Mouse (Mus musculus) limb, embryonic 11.5 days (tissue): ENCODE results near the gene Brd2. TPM values are rescaled to one million over a fixed set of nuclear protein-coding genes. Genes with fewer than 3 reads are reported as not detected.
A peak's percentile ranks its signal among the peaks of the same experiment; 100 is the strongest.

Source experiments
- ATAC-seq: fragments of 200-750 bp; cut with Nextera tagmentation; 2 replicates; pipeline ENCODE4 v1.8.0; 2017; ENCODE audit warnings: low read depth; ENCODE audit not compliant: insufficient number of reproducible peaks, low FRiP score, low TSS enrichment
- DNase-seq: peaks from one replicate; pipeline ENCODE4 v3.0.0-alpha.2; 2015; ENCODE audit warnings: low spot score
- H3K27ac ChIP-seq: fragments of 300-500 bp; sonication (generic); replicated peaks from 2 replicates; pipeline ENCODE4 v1.5.1; 2014; ENCODE audit warnings: low read depth, mild to moderate bottlenecking, low read length
- H3K27me3 ChIP-seq: fragments of 300-500 bp; sonication (generic); 2 replicates; pipeline ENCODE4 v1.6.1; 2014; ENCODE audit warnings: mild to moderate bottlenecking, low read length, mixed read lengths; ENCODE audit not compliant: control insufficient read depth, insufficient read depth
- H3K36me3 ChIP-seq: fragments of 300-500 bp; sonication (generic); 2 replicates; pipeline ENCODE4 v1.6.1; 2014; ENCODE audit warnings: mild to moderate bottlenecking, low read length, moderate library complexity, mixed read lengths; ENCODE audit not compliant: control insufficient read depth, insufficient read depth
- H3K4me1 ChIP-seq: fragments of 300-500 bp; sonication (generic); 2 replicates; pipeline ENCODE4 v1.6.1; 2014; ENCODE audit warnings: low read length, mixed read lengths; ENCODE audit not compliant: control insufficient read depth, insufficient read depth
- H3K4me2 ChIP-seq: fragments of 300-500 bp; sonication (generic); 2 replicates; pipeline ENCODE4 v1.6.1; 2014; ENCODE audit warnings: low read depth, mild to moderate bottlenecking, moderate library complexity; ENCODE audit not compliant: severe bottlenecking
- H3K4me3 ChIP-seq: fragments of 300-500 bp; sonication (generic); 2 replicates; pipeline ENCODE4 v1.5.1; 2014; ENCODE audit warnings: low read depth, low read length
- H3K9ac ChIP-seq: fragments of 300-500 bp; sonication (generic); 2 replicates; pipeline ENCODE4 v1.6.1; 2014; ENCODE audit warnings: mild to moderate bottlenecking, low read length
- H3K9me3 ChIP-seq: fragments of 300-500 bp; sonication (generic); 2 replicates; pipeline ENCODE4 v1.6.1; 2016; ENCODE audit warnings: low read length; ENCODE audit not compliant: control insufficient read depth
- WGBS: fragments of 180-500 bp; shearing (Covaris S2); extraction: QIAGEN DNeasy Blood & Tissue Kit; methylation state at CpG from one replicate; pipeline ENCODE4 v1.1.7; 2014; 5-methylcytosine and 5-hydroxymethylcytosine counted together
- polyA plus RNA-seq: library from polyadenylated mRNA; unstranded; fragments of >200 nt; fragmentation: Nextera tagmentation; extraction: Ambion mirVana; gene quantifications from 2 replicates; pipeline ENCODE4 v1.2.1, GENCODE M21; 2014

The Brd2 gene
- polyA plus RNA-seq, 1 experiment from 2014 or later, result 152 TPM

GRCm38 (mm10) chr17:34102831-34103230 lies 19.6 kb downstream of the Brd2 start:
- peaks cover 3% of the 10 kb centered on the region; the same call in 1 of the 2 replicates for H3K4me1 ChIP-seq
- no peaks in the 10 kb centered on the region for H3K27me3 ChIP-seq
- DNase-seq, result no peak
- no peak for ATAC-seq
- H3K4me3 ChIP-seq, result no peak overlapping the region
- no peak overlapping the region for H3K27ac ChIP-seq
- H3K36me3 ChIP-seq, result no peaks in the 10 kb centered on the region
- no peak overlapping the region for H3K4me2 ChIP-seq
- H3K9me3 ChIP-seq, result no peaks in the 10 kb centered on the region
- no peak overlapping the region for H3K9ac ChIP-seq
- 79% methylated on average over 6 of the region's 6 CpGs for WGBS

DNA sequence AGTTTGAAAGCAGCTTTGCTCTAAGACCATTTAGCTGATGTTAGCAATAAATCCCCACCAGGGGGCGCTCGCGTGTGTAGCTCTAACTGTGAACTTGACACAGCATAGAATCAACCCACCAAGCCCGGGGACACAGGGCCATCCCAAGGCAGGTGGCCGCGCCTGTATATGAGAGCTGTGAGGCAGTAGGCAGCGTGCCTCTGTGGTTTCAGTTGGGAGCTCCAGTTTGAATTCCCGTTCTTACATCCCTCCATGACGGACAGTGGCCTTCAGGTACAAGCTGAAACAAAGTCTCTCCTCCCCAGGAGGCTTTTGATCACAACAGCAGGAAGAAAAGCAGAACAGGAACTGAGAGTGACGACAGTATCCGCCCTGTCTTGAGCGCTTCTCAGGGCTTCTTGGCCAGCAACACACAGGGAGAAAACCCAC lies 20.8 kb downstream of the Brd2 start:
- H3K4me3 ChIP-seq, result no peak overlapping the region
- H3K4me1 ChIP-seq, result peaks cover 3% of the 10 kb centered on the region; the same call in 1 of the 2 replicates
- H3K27me3 ChIP-seq, result no peaks in the 10 kb centered on the region
- 11% methylated on average over 12 of the region's 12 CpGs for WGBS
- H3K4me2 ChIP-seq, result no peak overlapping the region
- DNase-seq, result peak; percentile 98
- no peak overlapping the region for H3K9ac ChIP-seq
- no peaks in the 10 kb centered on the region for H3K9me3 ChIP-seq
- no peak for ATAC-seq
- no peaks in the 10 kb centered on the region for H3K36me3 ChIP-seq
- H3K27ac ChIP-seq, result no peak overlapping the region

GRCm38 (mm10) chr17:34101185-34101584 lies 21.2 kb downstream of the Brd2 start:
- Histone ChIP-seq H3K27me3 (no peaks in the 10 kb centered on the region), H3K4me3 (no peak overlapping the region), H3K27ac (no peak overlapping the region), H3K9ac (no peak overlapping the region), H3K9me3 (no peaks in the 10 kb centered on the region), H3K4me1 (peaks cover 3% of the 10 kb centered on the region; the same call in 1 of the 2 replicates), H3K36me3 (no peaks in the 10 kb centered on the region), H3K4me2 (no peak overlapping the region)
- ATAC-seq, result 0 out of 2 replicates have a peak, but pooled peaks have one; percentile 17
- no peak for DNase-seq
- WGBS, result 38% methylated on average over 5 of the region's 5 CpGs

- WGBS, result 57% methylated on average over 5 of the region's 5 CpGs
- H3K27ac ChIP-seq, result no peak overlapping the region
- H3K9ac ChIP-seq, result no peak overlapping the region
- H3K4me2 ChIP-seq, result no peak overlapping the region
- H3K9me3 ChIP-seq, result no peaks in the 10 kb centered on the region
- no peaks in the 10 kb centered on the region for H3K27me3 ChIP-seq
- no peak for ATAC-seq
- H3K4me3 ChIP-seq, result no peak overlapping the region
- H3K36me3 ChIP-seq, result no peaks in the 10 kb centered on the region
- DNase-seq, result no peak
- H3K4me1 ChIP-seq, result peaks cover 3% of the 10 kb centered on the region; the same call in 1 of the 2 replicates
These were observed 22.9 kb downstream of the Brd2 start for GRCm38 (mm10) chr17:34099531-34099930.

- no peak for ATAC-seq
- Histone ChIP-seq H3K4me1 (peaks cover 6% of the 10 kb centered on the region; the same call in 1 of the 2 replicates), H3K27me3 (no peaks in the 10 kb centered on the region), H3K4me2 (no peak overlapping the region), H3K9ac (no peak overlapping the region), H3K36me3 (no peaks in the 10 kb centered on the region), H3K9me3 (no peaks in the 10 kb centered on the region), H3K4me3 (no peak overlapping the region), H3K27ac (no peak overlapping the region)
- no peak for DNase-seq
- WGBS, result 51% methylated on average over 10 of the region's 10 CpGs
These were observed 23.5 kb downstream of the Brd2 start for GRCm38 (mm10) chr17:34098709-34099479.

DNA sequence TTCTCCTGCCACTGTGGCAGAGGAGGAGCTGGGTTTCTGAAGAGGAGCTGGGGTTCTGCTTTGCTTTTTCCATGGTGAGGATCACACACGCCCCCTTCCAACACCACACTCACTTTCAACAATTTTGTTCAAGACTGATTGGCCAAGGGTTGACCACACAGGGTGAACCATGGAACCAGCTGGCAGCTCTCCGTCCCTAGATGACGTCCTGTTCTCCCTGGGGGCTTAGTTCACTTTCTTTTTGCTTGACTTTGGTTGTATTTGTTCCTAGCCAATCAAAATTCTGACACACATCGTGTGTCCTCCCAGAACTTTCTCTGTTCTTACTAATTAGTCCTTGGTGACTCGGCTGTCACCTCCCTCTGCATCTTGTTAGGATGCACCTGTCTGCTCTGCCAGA lies 25.2 kb downstream of the Brd2 start:
- Histone ChIP-seq H3K27me3 (no peaks in the 10 kb centered on the region), H3K36me3 (no peaks in the 10 kb centered on the region), H3K4me1 (peaks cover 8% of the 10 kb centered on the region; the same call in 1 of the 2 replicates), H3K9me3 (no peaks in the 10 kb centered on the region), H3K4me2 (no peak overlapping the region), H3K9ac (no peak overlapping the region), H3K27ac (no peak overlapping the region), H3K4me3 (no peak overlapping the region)
- DNase-seq, result no peak
- 66% methylated on average over 5 of the region's 5 CpGs for WGBS
- ATAC-seq, result no peak

- H3K9ac ChIP-seq, result no peak overlapping the region
- no peak overlapping the region for H3K27ac ChIP-seq
- H3K4me3 ChIP-seq, result no peak overlapping the region
- no peak for ATAC-seq
- WGBS, result 75% methylated on average over 3 of the region's 3 CpGs
- no peak overlapping the region for H3K4me2 ChIP-seq
- H3K36me3 ChIP-seq, result no peaks in the 10 kb centered on the region
- no peaks in the 10 kb centered on the region for H3K27me3 ChIP-seq
- H3K9me3 ChIP-seq, result no peaks in the 10 kb centered on the region
- no peak for DNase-seq
- peaks cover 8% of the 10 kb centered on the region; the same call in 1 of the 2 replicates for H3K4me1 ChIP-seq
These were observed 25.9 kb downstream of the Brd2 start for GRCm38 (mm10) chr17:34096497-34097010.

- Histone ChIP-seq H3K4me3 (no peak overlapping the region), H3K27me3 (no peaks in the 10 kb centered on the region), H3K9me3 (no peaks in the 10 kb centered on the region), H3K9ac (no peak overlapping the region), H3K4me1 (0 out of 2 replicates have a peak, but pooled peaks cover 5% of the 10 kb centered on the region), H3K4me2 (no peak overlapping the region), H3K27ac (no peak overlapping the region), H3K36me3 (no peaks in the 10 kb centered on the region)
- WGBS, result 83% methylated on average over 27 of the region's 27 CpGs
- DNase-seq (no peak), ATAC-seq (no peak)
These were observed 28.0 kb downstream of the Brd2 start for GRCm38 (mm10) chr17:34094283-34095035.
